Mouse (Mus musculus): ENCODE data around the gene Sh3kbp1.

The Sh3kbp1 gene

GRCm38 (mm10) chrX:159763801-159764200 lies 136.7 kb downstream of the Sh3kbp1 start:
- TF ChIP-seq NANOG (IDR thresholded peaks at IDR 0.05; ENCODE audit: borderline replicate concordance, low read length) (no peak), CTCF (conservative IDR thresholded peaks at IDR 0.05; ENCODE audit: low read length) (no peak), POU5F1 (IDR thresholded peaks at IDR 0.05; ENCODE audit: borderline replicate concordance, low read length) (no peak)
- Histone ChIP-seq H3K9me3 (ENCODE audit: low read length) (no peaks in the 10 kb centered on the region), H3K36me3 (ENCODE audit: insufficient read depth, low read length) (no peaks in the 10 kb centered on the region), H3K4me3 (replicated peaks; ENCODE audit: low read length) (no peak overlapping the region), H3K27me3 (ENCODE audit: insufficient read depth, low read length) (no peaks in the 10 kb centered on the region), H3K4me1 (replicated peaks; ENCODE audit: low read depth, low read length) (no peaks in the 10 kb centered on the region)

- no peaks in the 10 kb centered on the region for H3K27me3 ChIP-seq (ENCODE audit: insufficient read depth, low read length)
- no peak overlapping the region for H3K4me3 ChIP-seq (replicated peaks; ENCODE audit: low read length)
- no peak for TF ChIP-seq NANOG (IDR thresholded peaks at IDR 0.05; ENCODE audit: borderline replicate concordance, low read length)
- no peak for TF ChIP-seq CTCF (conservative IDR thresholded peaks at IDR 0.05; ENCODE audit: low read length)
- no peak for TF ChIP-seq POU5F1 (IDR thresholded peaks at IDR 0.05; ENCODE audit: borderline replicate concordance, low read length)
- no peaks in the 10 kb centered on the region for H3K9me3 ChIP-seq (ENCODE audit: low read length)
- no peaks in the 10 kb centered on the region for H3K4me1 ChIP-seq (replicated peaks; ENCODE audit: low read depth, low read length)
- H3K36me3 ChIP-seq (ENCODE audit: insufficient read depth, low read length): no peaks in the 10 kb centered on the region
These were observed 138.8 kb downstream of the Sh3kbp1 start for GRCm38 (mm10) chrX:159765850-159766249.

DNA sequence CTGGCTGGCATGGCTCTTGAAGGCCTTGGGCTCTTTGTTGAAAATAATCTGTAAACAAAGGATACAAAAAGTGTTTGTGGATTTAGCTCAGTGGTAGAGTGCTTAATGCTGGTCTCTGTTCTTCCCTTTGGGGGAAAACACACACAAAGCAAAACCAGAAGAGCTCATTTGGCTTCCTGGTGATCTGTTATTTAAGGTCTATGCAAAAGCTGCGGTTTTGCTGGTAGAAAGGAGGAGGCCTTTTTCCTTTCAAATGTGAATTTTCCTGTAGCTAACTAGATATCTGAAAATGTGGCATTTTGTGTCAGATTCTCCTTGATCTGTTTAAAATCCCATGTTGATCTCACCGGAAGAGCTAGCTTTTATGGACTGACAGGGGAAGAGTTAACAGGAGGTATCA lies 141.9 kb downstream of the Sh3kbp1 start:
- Histone ChIP-seq H3K4me1 (replicated peaks; ENCODE audit: low read depth, low read length) (no peaks in the 10 kb centered on the region), H3K36me3 (ENCODE audit: insufficient read depth, low read length) (no peaks in the 10 kb centered on the region), H3K4me3 (replicated peaks; ENCODE audit: low read length) (no peak overlapping the region), H3K27me3 (ENCODE audit: insufficient read depth, low read length) (no peaks in the 10 kb centered on the region), H3K9me3 (ENCODE audit: low read length) (no peaks in the 10 kb centered on the region)
- TF ChIP-seq POU5F1 (IDR thresholded peaks at IDR 0.05; ENCODE audit: borderline replicate concordance, low read length) (no peak), NANOG (IDR thresholded peaks at IDR 0.05; ENCODE audit: borderline replicate concordance, low read length) (no peak), CTCF (conservative IDR thresholded peaks at IDR 0.05; ENCODE audit: low read length) (no peak)

- Histone ChIP-seq H3K36me3 (ENCODE audit: insufficient read depth, low read length) (no peaks in the 10 kb centered on the region), H3K9me3 (ENCODE audit: low read length) (no peaks in the 10 kb centered on the region), H3K27me3 (ENCODE audit: insufficient read depth, low read length) (no peaks in the 10 kb centered on the region), H3K4me3 (replicated peaks; ENCODE audit: low read length) (no peak overlapping the region), H3K4me1 (replicated peaks; ENCODE audit: low read depth, low read length) (no peaks in the 10 kb centered on the region)
- TF ChIP-seq NANOG (IDR thresholded peaks at IDR 0.05; ENCODE audit: borderline replicate concordance, low read length): no peak
- TF ChIP-seq CTCF (conservative IDR thresholded peaks at IDR 0.05; ENCODE audit: low read length): no peak
- no peak for TF ChIP-seq POU5F1 (IDR thresholded peaks at IDR 0.05; ENCODE audit: borderline replicate concordance, low read length)
These were observed 142.7 kb downstream of the Sh3kbp1 start for GRCm38 (mm10) chrX:159769773-159770172.

DNA sequence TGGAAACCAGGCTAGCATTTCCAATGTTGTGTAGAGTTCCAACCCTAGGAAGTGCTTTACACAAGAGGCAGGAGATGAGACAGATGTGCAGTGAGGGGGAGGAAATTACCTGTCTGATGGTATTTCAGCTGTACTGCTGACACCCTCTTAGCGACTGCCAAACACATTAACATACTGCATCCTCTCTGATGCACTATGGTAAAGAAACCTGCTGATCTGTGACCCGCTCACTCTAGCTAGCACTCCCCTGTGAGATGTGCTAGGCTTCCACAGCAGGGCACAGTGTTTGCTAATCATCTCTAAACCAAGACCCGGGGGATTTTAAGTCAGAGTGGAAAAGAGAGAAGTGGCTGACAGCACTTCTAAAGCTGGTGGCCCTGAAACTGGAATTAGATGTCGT lies 145.1 kb downstream of the Sh3kbp1 start:
- Histone ChIP-seq H3K9me3 (ENCODE audit: low read length) (no peaks in the 10 kb centered on the region), H3K27me3 (ENCODE audit: insufficient read depth, low read length) (no peaks in the 10 kb centered on the region), H3K4me3 (replicated peaks; ENCODE audit: low read length) (no peak overlapping the region), H3K4me1 (replicated peaks; ENCODE audit: low read depth, low read length) (no peaks in the 10 kb centered on the region), H3K36me3 (ENCODE audit: insufficient read depth, low read length) (no peaks in the 10 kb centered on the region)
- TF ChIP-seq NANOG (IDR thresholded peaks at IDR 0.05; ENCODE audit: borderline replicate concordance, low read length): no peak
- no peak for TF ChIP-seq POU5F1 (IDR thresholded peaks at IDR 0.05; ENCODE audit: borderline replicate concordance, low read length)

- Histone ChIP-seq H3K9me3 (ENCODE audit: low read length) (no peaks in the 10 kb centered on the region), H3K27me3 (ENCODE audit: insufficient read depth, low read length) (no peaks in the 10 kb centered on the region), H3K4me1 (replicated peaks; ENCODE audit: low read depth, low read length) (no peaks in the 10 kb centered on the region), H3K4me3 (replicated peaks; ENCODE audit: low read length) (no peak overlapping the region), H3K36me3 (ENCODE audit: insufficient read depth, low read length) (no peaks in the 10 kb centered on the region)
- no peak for TF ChIP-seq NANOG (IDR thresholded peaks at IDR 0.05; ENCODE audit: borderline replicate concordance, low read length)
- no peak for TF ChIP-seq CTCF (conservative IDR thresholded peaks at IDR 0.05; ENCODE audit: low read length)
- no peak for TF ChIP-seq POU5F1 (IDR thresholded peaks at IDR 0.05; ENCODE audit: borderline replicate concordance, low read length)
These were observed 148.0 kb downstream of the Sh3kbp1 start for GRCm38 (mm10) chrX:159775042-159775441.

DNA sequence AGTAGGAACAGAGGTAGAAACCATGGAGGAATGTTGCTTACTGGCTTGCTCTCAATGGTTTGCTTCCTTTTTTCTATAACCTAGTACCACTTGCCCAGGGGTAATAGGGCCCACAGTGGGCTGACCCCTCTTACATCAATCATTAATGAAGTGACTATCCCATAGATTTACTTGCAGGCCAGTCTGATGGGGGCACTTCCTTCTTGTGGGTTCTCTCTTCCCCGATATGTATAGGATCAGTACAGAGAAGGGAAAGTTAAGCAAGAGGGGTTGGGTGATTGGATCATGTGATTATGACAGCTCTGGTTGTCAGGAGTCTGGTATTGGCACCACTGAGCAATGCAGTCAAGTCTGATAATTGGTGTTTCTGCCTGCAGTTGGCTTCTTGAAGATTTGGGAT lies 151.7 kb downstream of the Sh3kbp1 start:
- H3K27me3 ChIP-seq (ENCODE audit: insufficient read depth, low read length): no peaks in the 10 kb centered on the region
- H3K36me3 ChIP-seq (ENCODE audit: insufficient read depth, low read length): no peaks in the 10 kb centered on the region
- H3K4me1 ChIP-seq (replicated peaks; ENCODE audit: low read depth, low read length): no peaks in the 10 kb centered on the region
- no peak overlapping the region for H3K4me3 ChIP-seq (replicated peaks; ENCODE audit: low read length)
- H3K9me3 ChIP-seq (ENCODE audit: low read length): no peaks in the 10 kb centered on the region
- TF ChIP-seq POU5F1 (IDR thresholded peaks at IDR 0.05; ENCODE audit: borderline replicate concordance, low read length): no peak
- no peak for TF ChIP-seq CTCF (conservative IDR thresholded peaks at IDR 0.05; ENCODE audit: low read length)
- TF ChIP-seq NANOG (IDR thresholded peaks at IDR 0.05; ENCODE audit: borderline replicate concordance, low read length): no peak

- Histone ChIP-seq H3K9me3 (ENCODE audit: low read length) (no peaks in the 10 kb centered on the region), H3K27me3 (ENCODE audit: insufficient read depth, low read length) (no peaks in the 10 kb centered on the region), H3K36me3 (ENCODE audit: insufficient read depth, low read length) (no peaks in the 10 kb centered on the region), H3K4me3 (replicated peaks; ENCODE audit: low read length) (no peak overlapping the region), H3K4me1 (replicated peaks; ENCODE audit: low read depth, low read length) (no peaks in the 10 kb centered on the region)
- TF ChIP-seq POU5F1 (IDR thresholded peaks at IDR 0.05; ENCODE audit: borderline replicate concordance, low read length) (no peak), NANOG (IDR thresholded peaks at IDR 0.05; ENCODE audit: borderline replicate concordance, low read length) (no peak), CTCF (conservative IDR thresholded peaks at IDR 0.05; ENCODE audit: low read length) (no peak)
These were observed 163.4 kb downstream of the Sh3kbp1 start for GRCm38 (mm10) chrX:159790516-159790915.

DNA sequence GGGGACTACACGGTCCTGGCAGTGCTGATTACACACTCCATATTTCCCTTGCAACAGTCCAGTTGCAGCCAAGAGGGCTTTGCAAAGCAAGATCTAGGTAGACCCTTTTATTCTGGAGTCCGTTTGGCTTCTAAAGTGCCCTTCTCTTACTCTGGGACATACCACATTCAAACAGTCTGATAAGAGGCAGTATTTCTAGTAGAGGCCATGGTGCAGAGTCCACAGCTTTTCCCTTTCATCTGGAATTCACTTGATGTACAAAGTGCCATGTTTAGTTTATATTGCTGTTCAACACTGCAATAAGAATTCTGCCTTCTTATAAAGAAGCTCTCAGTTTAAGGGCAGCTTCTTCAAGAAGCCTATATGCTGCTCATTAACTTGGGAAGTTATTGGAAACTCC lies 168.5 kb downstream of the Sh3kbp1 start:
- no peaks in the 10 kb centered on the region for H3K4me1 ChIP-seq (replicated peaks; ENCODE audit: low read depth, low read length)
- TF ChIP-seq POU5F1 (IDR thresholded peaks at IDR 0.05; ENCODE audit: borderline replicate concordance, low read length): no peak
- no peak for TF ChIP-seq CTCF (conservative IDR thresholded peaks at IDR 0.05; ENCODE audit: low read length)
- TF ChIP-seq NANOG (IDR thresholded peaks at IDR 0.05; ENCODE audit: borderline replicate concordance, low read length): no peak
- no peaks in the 10 kb centered on the region for H3K36me3 ChIP-seq (ENCODE audit: insufficient read depth, low read length)
- no peaks in the 10 kb centered on the region for H3K9me3 ChIP-seq (ENCODE audit: low read length)
- H3K27me3 ChIP-seq (ENCODE audit: insufficient read depth, low read length): no peaks in the 10 kb centered on the region
- no peak overlapping the region for H3K4me3 ChIP-seq (replicated peaks; ENCODE audit: low read length)

Data from E14TG2a.4 (cell line).